Mouse (Mus musculus) spleen, adult 2 months (tissue): Measurements from ENCODE around the gene C87436. TPM values are rescaled to one million over a fixed set of nuclear protein-coding genes. Genes with fewer than 3 reads are reported as not detected.

Experiments
- DNase-seq, 2 experiments: peaks; one replicate each; pipeline versions ENCODE4 v3.0.0 to v3.0.0-alpha.2; 2012 to 2021; ENCODE audit warnings: low spot score in 2 of 2, low read depth in 1 of 2
- H3K27ac ChIP-seq: fragments of 200-500 bp; 2 replicates; pipeline ENCODE4 v1.5.1; 2012; ENCODE audit warnings: low read length, inconsistent platforms; ENCODE audit not compliant: insufficient read depth
- H3K27me3 ChIP-seq: fragments of 200-500 bp; 2 replicates; pipeline ENCODE4 v1.6.1; 2012; ENCODE audit warnings: mild to moderate bottlenecking, moderate library complexity, low read length, inconsistent platforms; ENCODE audit not compliant: control insufficient read depth, insufficient read depth
- H3K36me3 ChIP-seq: fragments of 200-500 bp; 2 replicates; pipeline ENCODE4 v1.6.1; 2012; ENCODE audit warnings: mild to moderate bottlenecking, low read length, inconsistent platforms; ENCODE audit not compliant: control insufficient read depth, insufficient read depth
- H3K4me1 ChIP-seq: fragments of 200-500 bp; 2 replicates; pipeline ENCODE4 v1.6.1; 2011; ENCODE audit warnings: inconsistent platforms; ENCODE audit not compliant: control insufficient read depth, insufficient read depth, insufficient read length
- H3K4me3 ChIP-seq: fragments of 200-500 bp; 2 replicates; pipeline ENCODE4 v1.5.1; 2011; ENCODE audit warnings: mild to moderate bottlenecking, inconsistent platforms; ENCODE audit not compliant: insufficient read depth, insufficient read length; ENCODE audit errors: extremely low read depth
- CTCF ChIP-seq: fragments of 200-500 bp; IDR thresholded peaks from 2 replicates; pipeline ENCODE4 v1.5.1; 2011; ENCODE audit warnings: mild to moderate bottlenecking, inconsistent platforms; ENCODE audit not compliant: insufficient read depth, insufficient read length, insufficient replicate concordance; ENCODE audit errors: extremely low read depth
- POLR2A ChIP-seq: fragments of 200-500 bp; IDR thresholded peaks from 2 replicates; pipeline ENCODE4 v1.6.1; 2011; ENCODE audit warnings: low read depth, low read length, inconsistent platforms
- WGBS: fragments of 180-500 bp; shearing (Covaris S2); methylation state at CpG from one replicate; pipeline ENCODE4 v1.1.7; 2018; 5-methylcytosine and 5-hydroxymethylcytosine counted together
- polyA plus RNA-seq: library from polyadenylated mRNA; depleted of rRNA; stranded (reverse); fragments of >200 nt; gene quantifications from 2 replicates; pipeline ENCODE4 v1.2.3, GENCODE M21; 2012; rRNA removed

C87436 gene
- polyA plus RNA-seq, result 9.5 and 9.7 TPM in 2 replicates

GRCm38 (mm10) chr6:86438272-86439118, at the start of gene C87436:
Gene C87436 (plus strand): TSS chr6:86438374.
- Histone ChIP-seq H3K27ac (peak within 1 kb of the TSS; percentile 100), H3K4me1 (no peaks in the 10 kb centered on the region), H3K36me3 (peaks cover 2% of the 10 kb centered on the region; the same call in 1 of the 2 replicates), H3K4me3 (peak within 1 kb of the TSS; percentile 99), H3K27me3 (no peaks in the 10 kb centered on the region)
- TF ChIP-seq POLR2A (no peak; the same call in 1 of the 2 replicates), CTCF (peak; percentile 43; the same call in 1 of the 2 replicates)
- WGBS, result under 1% methylated on average over 59 of the region's 59 CpGs
- DNase-seq, result peak; percentile 91 to 96

GRCm38 (mm10) chr6:86388461-86388860, 49.7 kb upstream of the C87436 start:
- no peaks in the 10 kb centered on the region for H3K4me1 ChIP-seq
- DNase-seq, result no peak
- peaks cover 11% of the 10 kb centered on the region for H3K36me3 ChIP-seq
- TF ChIP-seq CTCF (no peak), POLR2A (no peak)
- no peak overlapping the region for H3K27ac ChIP-seq
- 87% methylated on average over 18 of the region's 18 CpGs for WGBS
- no peaks in the 10 kb centered on the region for H3K27me3 ChIP-seq
- no peak overlapping the region for H3K4me3 ChIP-seq

GRCm38 (mm10) chr6:86391326-86391725, 46.8 kb upstream of the C87436 start:
- no peak overlapping the region for H3K4me3 ChIP-seq
- peaks cover 11% of the 10 kb centered on the region for H3K36me3 ChIP-seq
- no peaks in the 10 kb centered on the region; the same call in 1 of the 2 replicates for H3K4me1 ChIP-seq
- 91% methylated on average over 5 of the region's 5 CpGs for WGBS
- H3K27ac ChIP-seq, result no peak overlapping the region
- H3K27me3 ChIP-seq, result no peaks in the 10 kb centered on the region
- no peak for DNase-seq
- TF ChIP-seq POLR2A (no peak), CTCF (no peak)

- no peak for TF ChIP-seq CTCF
- no peak for TF ChIP-seq POLR2A
- H3K4me3 ChIP-seq, result no peak overlapping the region
- WGBS, result 92% methylated on average over 1 of the region's 1 CpGs
- DNase-seq, result no peak
- no peak overlapping the region for H3K27ac ChIP-seq
- peaks cover 9% of the 10 kb centered on the region for H3K36me3 ChIP-seq
- no peaks in the 10 kb centered on the region for H3K27me3 ChIP-seq
- H3K4me1 ChIP-seq, result peaks cover 5% of the 10 kb centered on the region
Observed at GRCm38 (mm10) chr6:86393187-86393586, 45.0 kb upstream of the C87436 start.

GRCm38 (mm10) chr6:86394078-86394720, 44.0 kb upstream of the C87436 start:
- H3K27me3 ChIP-seq, result no peaks in the 10 kb centered on the region
- no peak overlapping the region for H3K27ac ChIP-seq
- peaks cover 4% of the 10 kb centered on the region for H3K36me3 ChIP-seq
- no peak for TF ChIP-seq POLR2A
- TF ChIP-seq CTCF, result no peak
- WGBS, result 93% methylated on average over 17 of the region's 17 CpGs
- no peak for DNase-seq
- peaks cover 5% of the 10 kb centered on the region for H3K4me1 ChIP-seq
- H3K4me3 ChIP-seq, result no peak overlapping the region

- Histone ChIP-seq H3K4me1 (peaks cover 5% of the 10 kb centered on the region), H3K4me3 (no peak overlapping the region), H3K27ac (no peak overlapping the region), H3K36me3 (peaks cover 4% of the 10 kb centered on the region), H3K27me3 (no peaks in the 10 kb centered on the region)
- TF ChIP-seq CTCF (no peak), POLR2A (no peak)
- no peak for DNase-seq
- WGBS, result 95% methylated on average over 9 of the region's 9 CpGs
Observed at GRCm38 (mm10) chr6:86395021-86395420, 43.2 kb upstream of the C87436 start.
